Mouse (Mus musculus) kidney, postnatal 0 days (tissue): Measurements from ENCODE around the gene Hist1h4j. TPM values are rescaled to one million over a fixed set of nuclear protein-coding genes. Genes with fewer than 3 reads are reported as not detected.
A peak's percentile ranks its signal among the peaks of the same experiment; 100 is the strongest.
"Not testable (repeated sequence)": the region's sequence is repeated elsewhere in the genome, so short reads cannot be mapped to it uniquely, and the experiment has no call there.

ENCODE experiments used
- ATAC-seq: fragments of 200-750 bp; cut with Nextera tagmentation; replicated peaks from 2 replicates; pipeline ENCODE4 v1.8.0; 2017; ENCODE audit warnings: low read depth, moderate number of reproducible peaks, moderate TSS enrichment, moderate library complexity; ENCODE audit not compliant: low FRiP score
- DNase-seq: peaks from one replicate; pipeline ENCODE4 v3.0.0-alpha.2; 2016; ENCODE audit warnings: low spot score
- H3K27ac ChIP-seq: fragments of 300-500 bp; sonication (generic); 2 replicates; pipeline ENCODE4 v1.5.1; 2014; ENCODE audit warnings: mild to moderate bottlenecking
- H3K27me3 ChIP-seq: fragments of 300-500 bp; sonication (generic); 2 replicates; pipeline ENCODE4 v1.6.1; 2014; ENCODE audit warnings: low read length, mixed read lengths; ENCODE audit not compliant: insufficient read depth
- H3K36me3 ChIP-seq: fragments of 300-500 bp; sonication (generic); 2 replicates; pipeline ENCODE4 v1.6.1; 2014; ENCODE audit warnings: low read length, mixed read lengths; ENCODE audit not compliant: insufficient read depth
- H3K4me1 ChIP-seq: fragments of 300-500 bp; sonication (generic); replicated peaks from 2 replicates; pipeline ENCODE4 v1.6.1; 2014; ENCODE audit warnings: antibody characterized with exemption, low read length, mixed read lengths; ENCODE audit not compliant: insufficient read depth
- H3K4me2 ChIP-seq: fragments of 300-500 bp; sonication (generic); 2 replicates; pipeline ENCODE4 v1.6.1; 2014; ENCODE audit warnings: mild to moderate bottlenecking, low read length, moderate library complexity, mixed read lengths
- H3K4me3 ChIP-seq: fragments of 300-500 bp; sonication (generic); replicated peaks from 2 replicates; pipeline ENCODE4 v1.5.1; 2014; ENCODE audit warnings: low read depth, low read length
- H3K9ac ChIP-seq: fragments of 300-500 bp; sonication (generic); 2 replicates; pipeline ENCODE4 v1.6.1; 2014; ENCODE audit warnings: low read depth, low read length
- H3K9me3 ChIP-seq: fragments of 300-500 bp; sonication (generic); replicated peaks from 2 replicates; pipeline ENCODE4 v1.6.1; 2016; ENCODE audit warnings: low read length, inconsistent platforms, mixed read lengths
- CTCF ChIP-seq: IDR thresholded peaks from 2 replicates; pipeline ENCODE4 v1.5.1; 2016; ENCODE audit warnings: antibody characterized with exemption, low read depth, mild to moderate bottlenecking, moderate library complexity
- WGBS: fragments of 180-500 bp; shearing (Covaris S2); extraction: QIAGEN DNeasy Blood & Tissue Kit; methylation state at CpG from one replicate; pipeline ENCODE4 v1.1.7; 2014; 5-methylcytosine and 5-hydroxymethylcytosine counted together
- polyA plus RNA-seq: library from polyadenylated mRNA; unstranded; fragments of >200 nt; fragmentation: Nextera tagmentation; extraction: Ambion mirVana; gene quantifications from 2 replicates; pipeline ENCODE4 v1.2.1, GENCODE M21; 2015

The Hist1h4j gene
- polyA plus RNA-seq, 1 experiment from 2014 or later, result 0.34 TPM

DNA sequence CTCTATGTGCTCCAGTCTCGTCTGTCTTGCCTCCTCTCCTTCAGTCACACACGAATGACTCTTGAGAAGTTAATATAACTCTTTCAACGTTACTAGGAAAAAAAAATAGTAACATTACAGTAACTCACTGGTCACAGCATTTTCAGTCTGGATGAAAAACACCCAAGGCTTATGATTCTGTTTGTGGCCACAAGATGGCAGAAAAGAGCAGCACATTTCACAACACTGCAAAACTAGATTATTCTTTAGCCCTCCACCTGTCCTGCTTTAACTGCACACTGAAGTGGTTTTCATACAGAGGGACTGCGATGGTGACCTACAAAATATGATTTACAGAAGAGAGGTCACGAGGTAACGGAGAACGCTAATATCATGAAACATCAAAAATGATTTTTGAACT, 20.1 kb upstream of the Hist1h4j start:
- WGBS, result 0% methylated on average over 7 of the region's 7 CpGs
- peak overlapping the region; percentile 59; the same call in 1 of the 2 replicates for H3K9ac ChIP-seq
- TF ChIP-seq CTCF, result peak; percentile 94
- peaks cover 15% of the 10 kb centered on the region; the same call in 1 of the 2 replicates for H3K4me1 ChIP-seq
- H3K4me3 ChIP-seq, result peak overlapping the region; percentile 39
- peak; percentile 91 for DNase-seq
- peak overlapping the region; percentile 72 for H3K4me2 ChIP-seq
- no peaks in the 10 kb centered on the region for H3K9me3 ChIP-seq
- H3K36me3 ChIP-seq, result no peaks in the 10 kb centered on the region
- H3K27ac ChIP-seq, result no peak overlapping the region
- H3K27me3 ChIP-seq, result no peaks in the 10 kb centered on the region
- ATAC-seq, result no peak

DNA sequence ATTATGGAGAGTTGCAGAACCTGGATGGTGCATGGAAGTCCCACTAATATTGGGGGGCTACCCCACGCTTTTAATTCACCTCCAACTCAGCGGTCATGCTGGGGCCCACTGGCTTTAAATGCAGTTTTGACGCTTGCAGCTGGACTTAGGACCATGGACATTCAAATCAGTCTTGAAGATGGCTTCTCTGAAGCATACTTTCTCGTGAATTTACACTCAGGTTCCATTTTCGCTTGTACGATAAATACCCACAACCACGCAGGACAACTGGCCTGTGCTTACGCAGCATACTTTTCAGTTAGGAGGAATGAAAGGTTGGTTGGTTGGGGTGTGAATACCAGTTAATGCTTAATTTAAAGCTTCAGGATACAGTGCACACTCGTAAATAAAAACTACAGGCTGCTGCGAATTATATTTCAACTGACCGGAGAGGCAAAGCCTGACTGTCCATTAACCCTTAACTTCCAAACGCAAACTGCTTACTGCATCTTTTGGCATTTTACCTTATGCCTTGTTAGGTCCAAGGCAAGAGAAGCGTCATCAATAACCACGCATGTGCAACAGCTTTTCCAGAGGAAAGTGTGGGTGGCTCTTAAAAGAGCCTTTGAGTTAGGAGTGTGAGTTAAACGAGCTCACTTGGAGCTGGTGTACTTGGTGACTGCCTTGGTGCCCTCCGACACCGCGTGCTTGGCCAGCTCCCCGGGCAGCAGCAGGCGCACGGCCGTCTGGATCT, 19.6 kb upstream of the Hist1h4j start:
- Histone ChIP-seq H3K9ac (peak overlapping the region; percentile 59; the same call in 1 of the 2 replicates), H3K4me1 (peaks cover 15% of the 10 kb centered on the region; the same call in 1 of the 2 replicates), H3K27me3 (no peaks in the 10 kb centered on the region), H3K4me3 (peak overlapping the region; percentile 39), H3K36me3 (no peaks in the 10 kb centered on the region), H3K9me3 (no peaks in the 10 kb centered on the region), H3K27ac (peak overlapping the region; percentile 92), H3K4me2 (peak overlapping the region; percentile 72)
- peak; percentile 40 for DNase-seq
- TF ChIP-seq CTCF, result no peak
- under 1% methylated on average over 22 of the region's 22 CpGs for WGBS
- no peak for ATAC-seq

DNA sequence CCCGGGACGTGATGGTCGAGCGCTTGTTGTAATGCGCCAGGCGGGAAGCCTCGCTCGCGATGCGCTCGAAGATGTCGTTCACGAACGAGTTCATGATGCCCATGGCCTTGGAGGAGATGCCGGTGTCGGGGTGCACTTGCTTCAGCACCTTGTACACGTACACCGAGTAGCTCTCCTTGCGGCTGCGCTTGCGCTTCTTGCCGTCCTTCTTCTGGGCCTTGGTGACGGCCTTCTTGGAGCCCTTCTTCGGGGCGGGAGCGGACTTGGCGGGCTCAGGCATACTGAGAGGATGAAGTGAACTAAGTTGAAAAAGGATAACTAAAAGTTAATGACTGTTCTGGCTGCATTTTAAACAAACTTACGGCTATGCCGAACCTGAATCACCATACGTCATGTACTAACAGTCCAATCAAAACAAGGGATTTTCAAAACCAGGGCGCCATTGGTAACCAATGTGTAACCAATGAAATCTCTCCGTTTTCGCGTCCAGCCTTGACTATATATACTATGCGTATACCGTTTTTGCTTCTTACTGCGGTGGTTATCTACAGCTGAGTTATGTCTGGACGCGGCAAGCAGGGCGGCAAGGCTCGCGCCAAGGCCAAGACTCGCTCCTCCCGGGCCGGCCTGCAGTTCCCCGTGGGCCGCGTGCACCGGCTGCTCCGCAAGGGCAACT, 18.9 kb upstream of the Hist1h4j start, which contains the start of the genes Hist1h2bl and Hist1h2ai:
Gene Hist1h2bl, minus strand, starts transcription at position 280 of the 676 bp plus-strand sequence.
Gene Hist1h2ai, plus strand, starts transcription at position 559 of the 676 bp plus-strand sequence.
- not testable (repeated sequence) for H3K36me3 ChIP-seq, H3K27me3 ChIP-seq, H3K9me3 ChIP-seq
- WGBS, result 0% methylated on average over 25 of the region's 50 CpGs
- Histone ChIP-seq H3K9ac (peak within 1 kb of the TSS; percentile 62), H3K27ac (peak within 1 kb of the TSS; percentile 92), H3K4me1 (peaks cover 15% of the 10 kb centered on the region; the same call in 1 of the 2 replicates), H3K4me3 (peak within 1 kb of the TSS; percentile 39), H3K4me2 (peak within 1 kb of the TSS; percentile 72)
- ATAC-seq, result peak; percentile 91
- peak; percentile 99 for DNase-seq

DNA sequence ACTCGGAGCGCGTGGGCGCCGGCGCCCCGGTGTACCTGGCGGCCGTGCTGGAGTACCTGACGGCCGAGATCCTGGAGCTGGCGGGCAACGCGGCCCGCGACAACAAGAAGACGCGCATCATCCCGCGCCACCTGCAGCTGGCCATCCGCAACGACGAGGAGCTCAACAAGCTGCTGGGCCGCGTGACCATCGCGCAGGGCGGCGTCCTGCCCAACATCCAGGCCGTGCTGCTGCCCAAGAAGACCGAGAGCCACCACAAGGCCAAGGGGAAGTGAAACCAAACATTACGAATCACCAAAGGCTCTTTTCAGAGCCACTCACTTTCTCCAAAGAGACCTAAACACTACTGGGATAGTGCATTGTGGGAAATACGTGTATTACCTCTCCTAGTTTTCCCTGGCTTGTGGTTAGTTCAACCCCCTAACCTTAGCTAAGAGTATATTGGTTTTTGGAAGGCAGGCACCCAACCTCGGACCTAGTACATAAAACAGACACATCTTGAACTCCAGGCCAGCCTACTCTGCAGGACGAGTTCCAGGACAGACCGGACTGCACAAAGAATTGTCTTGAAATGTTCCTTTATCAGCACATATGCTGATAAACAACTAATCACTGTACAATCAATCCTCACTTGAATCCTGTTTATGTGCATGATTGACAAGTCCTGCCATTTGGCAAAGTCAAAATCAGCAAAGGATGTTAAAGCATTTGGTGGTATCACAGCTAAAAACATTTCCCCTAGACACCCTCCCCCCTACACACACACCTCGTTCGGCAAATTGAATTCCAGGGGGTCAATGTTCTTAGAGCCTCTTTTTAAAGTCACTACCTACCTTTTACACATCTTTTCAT, 18.1 kb upstream of the Hist1h4j start:
- under 1% methylated on average over 9 of the region's 38 CpGs for WGBS
- Histone ChIP-seq H3K27ac (peak overlapping the region; percentile 92), H3K4me1 (peaks cover 15% of the 10 kb centered on the region; the same call in 1 of the 2 replicates), H3K9ac (peak overlapping the region; percentile 62), H3K4me2 (peak overlapping the region; percentile 72), H3K4me3 (peak overlapping the region; percentile 39)
- peak; percentile 49 for DNase-seq
- not testable (repeated sequence) for H3K27me3 ChIP-seq, H3K9me3 ChIP-seq, H3K36me3 ChIP-seq
- ATAC-seq, result peak; percentile 4; the same call in 1 of the 2 replicates

DNA sequence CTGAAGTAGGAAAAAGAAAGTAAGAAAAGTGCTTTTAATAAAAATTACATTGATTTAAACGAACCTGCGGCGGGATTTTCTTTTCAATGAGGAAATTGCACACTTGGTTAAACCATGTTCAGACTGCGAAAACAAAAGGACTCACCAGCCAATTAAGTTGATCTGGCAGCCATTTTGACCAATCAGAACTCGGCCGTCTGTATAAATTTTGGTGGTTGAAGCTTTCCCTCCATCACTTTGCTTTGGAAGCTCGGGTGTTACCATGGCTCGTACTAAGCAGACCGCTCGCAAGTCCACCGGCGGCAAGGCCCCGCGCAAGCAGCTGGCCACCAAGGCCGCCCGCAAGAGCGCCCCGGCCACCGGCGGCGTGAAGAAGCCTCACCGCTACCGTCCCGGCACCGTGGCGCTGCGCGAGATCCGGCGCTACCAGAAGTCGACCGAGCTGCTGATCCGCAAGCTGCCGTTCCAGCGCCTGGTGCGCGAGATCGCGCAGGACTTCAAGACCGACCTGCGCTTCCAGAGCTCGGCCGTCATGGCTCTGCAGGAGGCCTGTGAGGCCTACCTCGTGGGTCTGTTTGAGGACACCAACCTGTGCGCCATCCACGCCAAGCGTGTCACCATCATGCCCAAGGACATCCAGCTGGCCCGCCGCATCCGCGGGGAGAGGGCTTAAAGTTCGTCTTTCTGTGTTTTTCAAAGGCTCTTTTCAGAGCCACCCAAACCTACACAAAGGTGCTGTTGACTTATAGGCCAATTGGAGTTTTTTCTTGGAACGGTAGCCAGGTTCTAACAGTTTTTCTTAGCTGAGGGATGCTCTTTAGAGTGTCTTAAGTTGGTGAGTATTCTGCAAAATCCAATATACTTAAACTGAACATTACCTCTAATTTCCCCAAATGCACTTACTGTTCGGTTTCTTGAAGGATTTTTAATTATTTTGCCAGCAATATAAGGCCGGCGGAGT, 17.2 kb upstream of the Hist1h4j start, which contains the start of gene Hist1h3h:
Gene Hist1h3h, plus strand, starts transcription at position 263 of the 961 bp plus-strand sequence.
- Histone ChIP-seq H3K4me2 (peak within 1 kb of the TSS; percentile 72), H3K4me1 (peaks cover 17% of the 10 kb centered on the region), H3K9ac (peak within 1 kb of the TSS; percentile 62), H3K4me3 (peak within 1 kb of the TSS; percentile 39), H3K27ac (peak within 1 kb of the TSS; percentile 92)
- H3K9me3 ChIP-seq, ATAC-seq, H3K36me3 ChIP-seq, H3K27me3 ChIP-seq: not testable (repeated sequence)
- peak; percentile 97 for DNase-seq
- WGBS, result under 1% methylated on average over 25 of the region's 56 CpGs
